Mouse (Mus musculus) heart, embryonic 15.5 days (tissue): ENCODE data around the gene Wwox. TPM values are rescaled to one million over a fixed set of nuclear protein-coding genes. Genes with fewer than 3 reads are reported as not detected.
A peak's percentile ranks its signal among the peaks of the same experiment; 100 is the strongest.

Source experiments
- ATAC-seq: fragments of 200-750 bp; cut with Nextera tagmentation; replicated peaks from 2 replicates; pipeline ENCODE4 v1.8.0; 2017; ENCODE audit warnings: low read depth, moderate TSS enrichment; ENCODE audit not compliant: insufficient number of reproducible peaks, insufficient read depth, low FRiP score
- H3K27ac ChIP-seq: fragments of 300-500 bp; sonication (generic); 2 replicates; pipeline ENCODE4 v1.5.1; 2015; ENCODE audit warnings: mild to moderate bottlenecking, inconsistent platforms
- H3K27me3 ChIP-seq: fragments of 300-500 bp; sonication (generic); 2 replicates; pipeline ENCODE4 v1.6.1; 2015; ENCODE audit warnings: inconsistent platforms
- H3K36me3 ChIP-seq: fragments of 300-500 bp; sonication (generic); 2 replicates; pipeline ENCODE4 v1.6.1; 2015; ENCODE audit warnings: mild to moderate bottlenecking, inconsistent platforms
- H3K4me1 ChIP-seq: fragments of 300-500 bp; sonication (generic); replicated peaks from 2 replicates; pipeline ENCODE4 v1.6.1; 2015; ENCODE audit warnings: inconsistent platforms
- H3K4me2 ChIP-seq: fragments of 300-500 bp; sonication (generic); 2 replicates; pipeline ENCODE4 v1.6.1; 2015; ENCODE audit warnings: inconsistent platforms, mild to moderate bottlenecking, moderate library complexity
- H3K4me3 ChIP-seq: fragments of 300-500 bp; sonication (generic); 2 replicates; pipeline ENCODE4 v1.5.1; 2015; ENCODE audit warnings: mild to moderate bottlenecking, inconsistent platforms
- H3K9ac ChIP-seq: fragments of 300-500 bp; sonication (generic); 2 replicates; pipeline ENCODE4 v1.6.1; 2015; ENCODE audit warnings: mild to moderate bottlenecking, inconsistent platforms
- H3K9me3 ChIP-seq: fragments of 300-500 bp; sonication (generic); replicated peaks from 2 replicates; pipeline ENCODE4 v1.6.1; 2016; ENCODE audit warnings: inconsistent platforms
- WGBS: fragments of 180-500 bp; shearing (Covaris S2); methylation state at CpG from one replicate; pipeline ENCODE4 v1.1.7; 2015; ENCODE audit warnings: mixed read lengths; 5-methylcytosine and 5-hydroxymethylcytosine counted together
- polyA plus RNA-seq: library from polyadenylated mRNA; unstranded; fragments of >200 nt; fragmentation: Nextera tagmentation; extraction: Ambion mirVana; gene quantifications from 2 replicates; pipeline ENCODE4 v1.2.1, GENCODE M21; 2015

Wwox gene
- polyA plus RNA-seq, 1 experiment from 2014 or later, result 10.9 TPM

- Histone ChIP-seq H3K27me3 (no peaks in the 10 kb centered on the region), H3K9me3 (0 out of 2 replicates have a peak, but pooled peaks cover 12% of the 10 kb centered on the region), H3K4me1 (no peaks in the 10 kb centered on the region), H3K4me3 (no peak overlapping the region), H3K4me2 (no peak overlapping the region), H3K27ac (no peak overlapping the region), H3K36me3 (no peaks in the 10 kb centered on the region), H3K9ac (no peak overlapping the region)
- 70% methylated on average over 17 of the region's 17 CpGs for WGBS
- ATAC-seq, result no peak
Observed at GRCm38 (mm10) chr8:115133119-115133518, 693.7 kb downstream of the Wwox start.

- Histone ChIP-seq H3K4me2 (no peak overlapping the region), H3K9ac (no peak overlapping the region), H3K27ac (no peak overlapping the region), H3K9me3 (0 out of 2 replicates have a peak, but pooled peaks cover 12% of the 10 kb centered on the region), H3K36me3 (no peaks in the 10 kb centered on the region), H3K4me3 (no peak overlapping the region), H3K27me3 (no peaks in the 10 kb centered on the region), H3K4me1 (no peaks in the 10 kb centered on the region)
- WGBS, result 68% methylated on average over 7 of the region's 7 CpGs
- ATAC-seq, result no peak
Observed at GRCm38 (mm10) chr8:115133711-115134218, 694.3 kb downstream of the Wwox start.

- 90% methylated on average over 10 of the region's 10 CpGs for WGBS
- Histone ChIP-seq H3K36me3 (no peaks in the 10 kb centered on the region), H3K27me3 (no peaks in the 10 kb centered on the region), H3K27ac (no peak overlapping the region), H3K9me3 (0 out of 2 replicates have a peak, but pooled peaks cover 12% of the 10 kb centered on the region), H3K4me1 (no peaks in the 10 kb centered on the region), H3K4me3 (no peak overlapping the region), H3K9ac (no peak overlapping the region), H3K4me2 (no peak overlapping the region)
- no peak for ATAC-seq
Observed at GRCm38 (mm10) chr8:115136888-115137287, 697.4 kb downstream of the Wwox start.

DNA sequence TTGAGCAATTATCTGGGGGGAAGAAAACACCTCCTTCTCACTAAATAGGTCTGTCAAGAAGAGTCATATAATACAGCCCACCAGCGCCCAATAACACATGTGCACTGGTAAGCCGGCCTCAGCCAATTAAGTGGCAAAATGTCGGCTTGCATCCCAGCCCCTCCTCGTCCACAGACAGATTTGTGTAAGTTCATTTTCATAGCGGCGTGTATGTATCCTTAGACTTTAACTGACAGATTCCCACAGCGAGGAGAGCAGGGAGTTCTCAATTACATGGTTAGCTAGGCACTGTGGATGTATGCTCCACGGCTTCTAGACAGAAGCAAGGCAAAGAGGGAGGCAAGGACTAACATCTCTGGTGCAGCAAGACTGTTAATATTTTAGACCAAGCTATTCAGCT lies 702.2 kb downstream of the Wwox start:
- H3K27me3 ChIP-seq, result no peaks in the 10 kb centered on the region
- ATAC-seq, result no peak
- H3K9ac ChIP-seq, result no peak overlapping the region
- WGBS, result 81% methylated on average over 8 of the region's 8 CpGs
- no peaks in the 10 kb centered on the region for H3K36me3 ChIP-seq
- peaks cover 6% of the 10 kb centered on the region for H3K4me1 ChIP-seq
- H3K27ac ChIP-seq, result no peak overlapping the region
- H3K9me3 ChIP-seq, result 0 out of 2 replicates have a peak, but pooled peaks cover 4% of the 10 kb centered on the region
- H3K4me2 ChIP-seq, result no peak overlapping the region
- no peak overlapping the region for H3K4me3 ChIP-seq

DNA sequence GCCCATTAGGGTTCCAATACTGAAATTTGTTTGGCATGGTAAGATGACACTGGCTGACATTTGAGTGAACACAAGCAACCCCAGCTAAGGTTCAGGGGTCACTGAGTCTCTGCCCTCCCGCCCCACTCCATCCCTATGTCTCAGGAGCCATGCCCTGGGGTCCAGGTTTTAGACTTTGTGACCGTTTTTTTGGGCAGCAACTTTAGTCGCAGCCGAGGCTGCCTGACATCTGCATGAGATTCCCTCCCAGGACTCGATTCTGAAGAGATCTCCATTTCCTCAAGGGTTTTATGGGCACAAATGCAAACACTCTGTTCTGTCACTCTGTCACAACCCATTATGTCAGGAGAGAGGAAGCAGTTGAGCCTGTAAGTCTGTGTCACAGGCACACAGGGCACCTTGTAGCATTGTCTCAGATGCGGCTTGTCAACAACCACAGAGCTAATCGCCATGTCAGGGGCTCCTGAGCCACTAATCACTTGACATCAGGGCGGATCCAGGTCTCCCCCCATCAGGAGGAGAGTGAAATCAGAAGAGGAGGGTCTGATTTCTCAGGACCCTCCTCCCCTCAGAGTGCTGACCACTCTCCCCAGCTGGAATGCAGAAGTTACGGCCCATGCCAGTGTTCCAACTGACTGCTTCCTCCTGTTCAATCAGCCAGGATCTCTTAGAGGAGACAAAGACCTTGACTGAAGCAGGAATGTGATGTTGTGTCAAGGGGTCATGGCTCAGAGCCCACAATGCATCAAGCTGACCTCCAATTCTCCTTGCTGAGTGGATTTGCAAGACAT lies 704.3 kb downstream of the Wwox start:
- ATAC-seq, result no peak
- WGBS, result 55% methylated on average over 9 of the region's 9 CpGs
- no peaks in the 10 kb centered on the region for H3K27me3 ChIP-seq
- H3K4me3 ChIP-seq, result no peak overlapping the region
- H3K27ac ChIP-seq, result no peak overlapping the region
- H3K9ac ChIP-seq, result no peak overlapping the region
- H3K4me2 ChIP-seq, result no peak overlapping the region
- H3K4me1 ChIP-seq, result peaks cover 6% of the 10 kb centered on the region
- no peaks in the 10 kb centered on the region for H3K36me3 ChIP-seq
- no peaks in the 10 kb centered on the region for H3K9me3 ChIP-seq

GRCm38 (mm10) chr8:115147006-115147405 lies 707.6 kb downstream of the Wwox start:
- Histone ChIP-seq H3K9me3 (no peaks in the 10 kb centered on the region), H3K27ac (no peak overlapping the region), H3K4me2 (no peak overlapping the region), H3K36me3 (no peaks in the 10 kb centered on the region), H3K4me1 (peaks cover 26% of the 10 kb centered on the region), H3K27me3 (no peaks in the 10 kb centered on the region), H3K9ac (no peak overlapping the region), H3K4me3 (no peak overlapping the region)
- 55% methylated on average over 9 of the region's 9 CpGs for WGBS
- no peak for ATAC-seq

DNA sequence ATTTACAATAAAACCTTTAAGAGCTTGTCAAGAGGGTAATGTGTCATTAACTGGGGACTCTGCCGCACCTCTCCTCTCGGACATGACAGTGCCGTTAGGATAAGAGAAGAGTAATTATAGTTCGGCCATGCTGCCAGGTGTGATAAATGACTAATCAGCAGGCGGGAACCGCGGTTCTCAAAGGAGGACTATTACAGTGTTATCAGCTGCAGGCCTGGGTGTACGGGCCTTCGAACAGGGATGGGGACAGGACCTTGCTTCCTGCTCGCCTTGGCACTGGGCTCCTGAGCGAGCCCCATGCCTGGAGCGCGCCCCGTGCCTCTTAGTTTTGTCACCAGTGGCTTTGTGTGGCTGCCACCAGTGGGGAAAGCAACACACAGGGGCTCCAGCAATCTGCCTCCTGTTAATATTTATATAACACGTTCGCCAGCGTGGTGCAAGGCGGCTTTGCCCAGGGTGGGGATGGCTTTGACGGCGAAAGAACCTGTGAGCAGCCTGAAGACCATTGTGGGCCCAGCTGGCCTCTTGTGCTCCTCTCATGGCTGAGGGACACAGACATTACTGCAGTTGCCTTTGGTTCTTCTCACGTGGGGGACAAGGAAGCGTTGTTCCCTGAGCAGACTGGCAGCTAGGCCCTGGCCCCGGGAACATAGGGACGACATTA lies 711.1 kb downstream of the Wwox start:
- no peaks in the 10 kb centered on the region for H3K27me3 ChIP-seq
- 40% methylated on average over 24 of the region's 24 CpGs for WGBS
- no peak overlapping the region; the same call in 1 of the 2 replicates for H3K9ac ChIP-seq
- H3K9me3 ChIP-seq, result no peaks in the 10 kb centered on the region
- H3K4me2 ChIP-seq, result peak overlapping the region; percentile 22; the same call in 1 of the 2 replicates
- no peak overlapping the region for H3K4me3 ChIP-seq
- no peak for ATAC-seq
- peak overlapping the region; percentile 33 for H3K27ac ChIP-seq
- peaks cover 35% of the 10 kb centered on the region for H3K4me1 ChIP-seq
- no peaks in the 10 kb centered on the region for H3K36me3 ChIP-seq

DNA sequence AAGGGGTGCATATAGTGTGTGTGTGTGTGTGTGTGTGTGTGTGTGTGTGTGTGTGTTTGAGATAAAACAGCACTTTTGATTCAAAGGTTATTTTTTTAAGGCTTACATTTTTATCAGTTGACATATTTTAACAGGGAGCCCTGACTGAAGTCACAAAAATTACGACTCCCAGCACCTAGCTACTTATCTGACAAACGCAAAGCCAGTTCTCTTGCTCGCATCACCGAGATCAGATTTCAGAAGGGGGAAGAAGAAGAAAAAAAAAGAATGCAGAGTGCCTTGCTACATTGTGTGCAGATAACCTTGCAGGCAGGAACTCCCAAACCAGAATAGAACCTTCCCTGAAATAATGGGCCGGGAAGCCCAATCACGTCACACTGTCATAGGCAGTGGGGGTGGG lies 712.0 kb downstream of the Wwox start:
- no peaks in the 10 kb centered on the region for H3K36me3 ChIP-seq
- no peaks in the 10 kb centered on the region for H3K27me3 ChIP-seq
- no peak overlapping the region for H3K4me3 ChIP-seq
- H3K9ac ChIP-seq, result no peak overlapping the region
- no peaks in the 10 kb centered on the region for H3K9me3 ChIP-seq
- WGBS, result 18% methylated on average over 6 of the region's 6 CpGs
- H3K4me1 ChIP-seq, result peaks cover 35% of the 10 kb centered on the region
- no peak for ATAC-seq
- H3K27ac ChIP-seq, result no peak overlapping the region
- no peak overlapping the region for H3K4me2 ChIP-seq

DNA sequence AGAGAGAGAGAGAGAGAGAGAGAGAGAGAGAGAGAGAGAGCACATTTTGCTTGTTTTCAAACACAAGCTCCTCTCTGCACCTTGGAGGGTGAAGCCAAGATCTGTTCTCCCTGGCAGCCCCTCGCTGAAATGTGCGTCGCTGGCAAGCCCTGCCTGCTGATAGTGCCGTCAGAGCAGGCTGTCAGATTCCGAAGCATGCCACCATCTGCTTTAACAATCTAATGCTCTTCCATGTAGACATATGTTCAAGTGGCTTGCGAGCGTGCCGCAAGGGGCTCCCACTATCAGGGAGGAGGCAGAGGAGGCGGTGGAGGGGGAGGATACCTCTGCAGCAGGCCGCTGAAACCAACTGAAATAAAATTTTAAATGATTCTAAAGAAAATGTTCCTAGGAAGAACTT lies 714.6 kb downstream of the Wwox start:
- 0 out of 2 replicates have a peak, but pooled peaks cover 8% of the 10 kb centered on the region for H3K27me3 ChIP-seq
- 23% methylated on average over 10 of the region's 10 CpGs for WGBS
- no peaks in the 10 kb centered on the region for H3K9me3 ChIP-seq
- no peak overlapping the region for H3K27ac ChIP-seq
- no peak for ATAC-seq
- H3K4me1 ChIP-seq, result peaks cover 42% of the 10 kb centered on the region
- no peak overlapping the region for H3K9ac ChIP-seq
- peak overlapping the region; percentile 53 for H3K4me2 ChIP-seq
- no peaks in the 10 kb centered on the region for H3K36me3 ChIP-seq
- H3K4me3 ChIP-seq, result no peak overlapping the region

- 76% methylated on average over 8 of the region's 8 CpGs for WGBS
- no peak overlapping the region for H3K4me2 ChIP-seq
- 0 out of 2 replicates have a peak, but pooled peaks cover 8% of the 10 kb centered on the region for H3K27me3 ChIP-seq
- no peak overlapping the region for H3K9ac ChIP-seq
- peaks cover 42% of the 10 kb centered on the region for H3K4me1 ChIP-seq
- no peak for ATAC-seq
- H3K4me3 ChIP-seq, result no peak overlapping the region
- no peaks in the 10 kb centered on the region for H3K9me3 ChIP-seq
- no peaks in the 10 kb centered on the region for H3K36me3 ChIP-seq
- H3K27ac ChIP-seq, result no peak overlapping the region
Observed at GRCm38 (mm10) chr8:115156142-115156541, 716.7 kb downstream of the Wwox start.

DNA sequence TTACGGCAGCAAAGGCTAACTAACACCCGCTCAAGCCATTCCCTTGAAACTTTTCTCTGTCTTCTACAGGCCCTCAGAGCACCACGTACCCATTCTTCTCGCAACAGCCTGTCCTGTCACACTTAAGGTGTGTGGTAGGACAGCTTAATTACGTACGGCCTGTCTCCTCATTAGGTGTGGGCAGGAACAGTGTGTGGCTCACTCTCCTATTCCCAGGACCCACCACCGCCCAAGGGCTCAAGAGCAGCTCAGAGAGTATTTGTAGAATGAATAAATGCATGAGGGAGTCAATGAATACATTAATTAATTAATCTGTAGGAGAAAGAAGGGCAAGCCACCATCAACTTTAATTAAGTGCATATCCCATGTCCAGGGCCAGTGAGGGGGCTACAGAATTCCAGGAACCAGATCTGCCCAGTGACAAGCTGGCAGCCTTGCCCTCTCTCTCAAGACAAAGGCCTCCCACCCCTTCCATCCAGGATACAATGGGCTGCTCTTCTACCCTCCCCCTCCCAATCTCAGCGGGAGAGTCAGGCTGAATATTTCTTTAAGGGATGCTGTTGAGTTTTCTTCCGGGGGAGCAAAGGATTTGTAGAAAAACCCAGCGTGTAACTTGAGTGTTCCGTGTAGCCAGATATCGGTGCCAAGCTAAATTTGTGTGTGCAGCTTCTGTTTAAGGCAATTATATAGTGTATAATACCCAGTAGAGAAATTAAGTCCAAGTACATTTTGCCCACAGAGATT lies 718.7 kb downstream of the Wwox start:
- H3K4me1 ChIP-seq, result peaks cover 31% of the 10 kb centered on the region
- no peaks in the 10 kb centered on the region for H3K9me3 ChIP-seq
- 0 out of 2 replicates have a peak, but pooled peaks cover 8% of the 10 kb centered on the region for H3K27me3 ChIP-seq
- no peaks in the 10 kb centered on the region for H3K36me3 ChIP-seq
- 72% methylated on average over 12 of the region's 12 CpGs for WGBS
- no peak for ATAC-seq
- H3K4me3 ChIP-seq, result no peak overlapping the region
- no peak overlapping the region for H3K9ac ChIP-seq
- no peak overlapping the region for H3K4me2 ChIP-seq
- no peak overlapping the region for H3K27ac ChIP-seq
